Mouse (Mus musculus) testis, adult 2 months (tissue): ENCODE data around the gene Adamtsl1.

Experiments
- CTCF ChIP-seq: fragments of 200-500 bp; IDR thresholded peaks from 2 replicates; pipeline ENCODE4 v1.5.1; 2012; ENCODE audit warnings: low read depth, mild to moderate bottlenecking, inconsistent platforms, low read length, moderate library complexity; ENCODE audit not compliant: control insufficient read depth, insufficient read depth, insufficient replicate concordance
- POLR2A ChIP-seq: fragments of 200-500 bp; IDR thresholded peaks from 2 replicates; pipeline ENCODE4 v1.6.1; 2012; ENCODE audit warnings: low read depth, mild to moderate bottlenecking, inconsistent platforms, low read length, moderate library complexity; ENCODE audit not compliant: control insufficient read depth

- TF ChIP-seq POLR2A (no peak), CTCF (no peak)
Measured at GRCm38 (mm10) chr4:85513792-85514191, at the start of gene Adamtsl1.
